Mouse (Mus musculus): ENCODE measurements around the gene Rptor. TPM values are rescaled to one million over a fixed set of nuclear protein-coding genes. Genes with fewer than 3 reads are reported as not detected.

Rptor gene
- polyA plus RNA-seq, 1 experiment from 2014 or later = 11.1 TPM

DNA sequence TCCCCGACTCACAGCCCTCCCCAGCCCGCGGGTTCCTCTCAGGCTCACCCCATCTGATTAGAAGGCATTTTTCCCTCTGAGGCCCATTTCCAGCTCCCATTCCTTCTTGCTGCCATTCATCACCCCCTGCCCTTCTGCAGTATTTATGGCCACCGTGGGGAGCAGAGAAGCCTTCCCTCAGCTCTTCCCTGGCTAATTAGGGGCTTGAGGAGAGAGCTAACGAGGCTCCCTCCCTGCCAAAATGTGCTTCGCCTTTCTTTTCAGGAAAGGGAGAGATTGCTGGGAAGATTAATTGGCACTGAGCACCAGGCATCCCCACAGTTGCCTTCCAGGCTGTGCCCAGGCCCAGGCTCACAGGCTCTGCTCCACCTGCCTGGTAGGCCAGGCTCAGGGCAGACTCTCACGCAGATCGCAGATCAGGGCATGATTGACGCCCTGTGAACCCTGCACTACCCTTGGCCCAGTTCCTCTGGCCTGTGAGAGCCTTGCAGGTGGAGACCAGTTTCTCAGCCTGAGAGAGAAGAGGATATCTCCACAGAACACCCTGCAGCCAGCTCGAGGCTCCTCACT lies 291.0 kb downstream of the Rptor start:
- Histone ChIP-seq H3K4me2 (no peak overlapping the region), H3K36me3 (peaks cover 52% of the 10 kb centered on the region), H3K27me3 (no peaks in the 10 kb centered on the region), H3K9me3 (no peaks in the 10 kb centered on the region), H3K4me1 (replicated peaks) (peaks cover 54% of the 10 kb centered on the region), H3K4me3 (no peak overlapping the region), H3K27ac (replicated peaks) (peak overlapping the region; percentile 87), H3K9ac (peak overlapping the region; percentile 38)
- ATAC-seq (ENCODE audit: low read depth) = peak; percentile 20; the same call in 1 of the 2 replicates
- 35% methylated on average over 10 of the region's 10 CpGs for WGBS

DNA sequence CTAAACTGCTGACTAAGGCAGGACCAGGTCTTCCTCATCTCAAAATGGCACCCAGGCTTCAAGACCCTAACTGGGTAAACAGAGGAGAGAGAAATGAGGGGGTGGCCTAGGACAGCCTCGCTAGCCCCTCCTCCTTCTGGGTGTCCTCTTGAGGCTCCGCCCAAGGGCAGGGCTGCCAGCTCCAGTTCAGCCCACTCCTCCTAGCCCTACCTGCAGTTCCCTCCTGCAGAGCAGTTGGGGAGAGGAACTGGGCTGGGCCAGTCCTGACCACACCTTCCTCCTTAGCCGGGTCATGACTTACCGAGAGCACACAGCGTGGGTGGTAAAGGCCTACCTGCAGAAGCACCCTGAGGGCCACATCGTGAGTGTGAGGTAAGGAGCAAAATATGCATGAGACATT lies 291.9 kb downstream of the Rptor start:
- Histone ChIP-seq H3K4me1 (replicated peaks) (peaks cover 62% of the 10 kb centered on the region), H3K36me3 (peaks cover 51% of the 10 kb centered on the region)

DNA sequence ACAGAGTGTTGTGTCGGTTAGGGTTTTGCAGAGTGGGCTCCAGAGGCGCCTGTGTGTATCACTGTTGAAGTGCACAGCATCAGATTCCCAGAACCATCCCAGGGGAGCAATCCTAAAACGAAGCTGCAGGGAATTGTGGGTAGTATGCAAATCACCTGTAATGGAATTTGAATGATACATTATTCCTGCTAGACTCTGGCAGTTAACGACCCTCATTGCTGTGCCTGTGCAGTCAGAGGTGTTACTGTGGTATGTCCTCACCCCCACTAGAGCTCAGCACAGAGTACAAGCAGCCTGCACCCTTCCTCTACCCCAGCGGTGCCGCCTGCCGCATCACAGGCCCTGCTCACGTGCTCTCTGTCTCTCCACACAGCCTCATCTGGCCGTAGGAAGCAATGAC lies 294.3 kb downstream of the Rptor start:
- WGBS = 38% methylated on average over 9 of the region's 9 CpGs

More for the DNA sequence above, 291.9 kb downstream of the Rptor start:
- Histone ChIP-seq H3K4me3 (no peak overlapping the region), H3K27me3 (no peaks in the 10 kb centered on the region), H3K27ac (replicated peaks) (peak overlapping the region; percentile 87), H3K4me2 (no peak overlapping the region), H3K9me3 (no peaks in the 10 kb centered on the region), H3K9ac (no peak overlapping the region)
- 59% methylated on average over 6 of the region's 6 CpGs for WGBS
- no peak for ATAC-seq (ENCODE audit: low read depth)

DNA sequence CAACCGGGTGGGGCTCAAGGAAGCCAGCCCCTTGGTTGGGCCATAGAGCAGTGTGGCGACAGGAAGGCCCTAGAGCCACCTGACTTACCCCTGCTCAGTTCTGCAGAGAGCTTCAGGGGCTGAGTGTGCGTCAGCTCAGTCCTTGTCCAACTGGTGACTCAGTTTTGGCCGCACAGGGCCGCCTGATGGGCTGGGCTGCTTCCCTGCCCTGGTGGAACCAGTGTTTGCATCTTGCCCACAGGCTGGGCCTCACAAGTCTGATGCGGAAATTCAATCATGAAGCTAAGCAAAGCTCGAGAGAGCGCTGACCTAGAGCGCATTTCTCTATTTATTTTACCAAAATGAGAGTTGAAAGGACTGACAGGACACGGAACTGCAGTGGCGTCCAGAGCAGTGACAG lies 296.3 kb downstream of the Rptor start:
- H3K36me3 ChIP-seq = peaks cover 29% of the 10 kb centered on the region
- no peak overlapping the region for H3K9ac ChIP-seq
- peaks cover 49% of the 10 kb centered on the region for H3K4me1 ChIP-seq (replicated peaks)
- H3K27ac ChIP-seq (replicated peaks) = no peak overlapping the region
- no peaks in the 10 kb centered on the region for H3K9me3 ChIP-seq
- no peaks in the 10 kb centered on the region for H3K27me3 ChIP-seq
- no peak overlapping the region for H3K4me2 ChIP-seq
- WGBS = 87% methylated on average over 11 of the region's 11 CpGs
- ATAC-seq (ENCODE audit: low read depth) = no peak
- no peak overlapping the region for H3K4me3 ChIP-seq

More for the DNA sequence above, 294.3 kb downstream of the Rptor start:
- Histone ChIP-seq H3K9me3 (no peaks in the 10 kb centered on the region), H3K27me3 (no peaks in the 10 kb centered on the region), H3K27ac (replicated peaks) (peak overlapping the region; percentile 92), H3K4me3 (no peak overlapping the region), H3K4me1 (replicated peaks) (peaks cover 62% of the 10 kb centered on the region), H3K9ac (peak overlapping the region; percentile 57; the same call in 1 of the 2 replicates), H3K36me3 (peaks cover 30% of the 10 kb centered on the region), H3K4me2 (no peak overlapping the region)
- peak; percentile 88 for ATAC-seq (ENCODE audit: low read depth)

DNA sequence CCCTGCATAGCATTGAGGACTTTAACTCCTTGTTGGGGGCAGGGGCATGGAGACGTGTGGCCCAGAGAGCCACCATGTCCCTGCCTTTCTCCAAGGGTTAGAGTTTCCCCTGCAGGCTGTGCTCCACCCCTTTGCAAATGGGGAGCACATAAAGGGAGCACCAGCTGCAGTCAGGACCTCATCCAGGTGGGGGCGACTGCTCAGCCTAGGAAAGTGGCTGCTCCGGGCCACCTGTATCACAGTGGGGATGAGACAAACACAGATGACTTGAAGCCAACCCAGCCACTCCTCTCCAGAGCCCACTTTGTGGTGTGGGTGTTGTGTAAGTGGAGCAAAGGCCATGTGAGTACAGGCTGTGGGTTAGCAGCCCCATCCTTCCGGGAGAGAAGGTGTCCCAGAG lies 298.5 kb downstream of the Rptor start:
- Histone ChIP-seq H3K4me1 (replicated peaks) (peaks cover 35% of the 10 kb centered on the region), H3K9me3 (no peaks in the 10 kb centered on the region), H3K27ac (replicated peaks) (no peak overlapping the region), H3K4me2 (no peak overlapping the region), H3K9ac (no peak overlapping the region), H3K4me3 (no peak overlapping the region), H3K36me3 (peaks cover 23% of the 10 kb centered on the region), H3K27me3 (0 out of 2 replicates have a peak, but pooled peaks cover 4% of the 10 kb centered on the region)
- no peak for ATAC-seq (ENCODE audit: low read depth)
- 69% methylated on average over 4 of the region's 4 CpGs for WGBS

DNA sequence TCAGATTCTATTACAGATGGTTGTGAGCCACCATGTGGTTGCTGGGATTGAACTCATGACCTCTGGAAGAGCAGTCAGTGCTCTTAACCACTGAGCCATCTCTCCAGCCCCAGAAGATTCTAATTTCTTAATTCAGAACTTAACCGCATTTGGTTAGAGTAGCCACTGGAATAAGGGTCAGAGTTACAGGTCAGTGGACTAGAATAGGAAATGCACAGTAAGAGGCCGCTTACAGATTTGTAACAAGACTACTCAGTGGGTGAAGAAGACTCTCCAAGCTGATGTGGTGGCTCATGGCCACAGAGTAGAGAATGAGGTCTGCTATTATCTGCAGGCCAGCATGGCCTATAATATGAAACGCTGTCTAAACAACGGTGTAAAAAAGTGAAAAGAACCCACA lies 300.2 kb downstream of the Rptor start:
- no peak overlapping the region for H3K4me3 ChIP-seq
- H3K4me1 ChIP-seq (replicated peaks) = peaks cover 20% of the 10 kb centered on the region
- H3K4me2 ChIP-seq = no peak overlapping the region
- no peak overlapping the region for H3K9ac ChIP-seq
- H3K36me3 ChIP-seq = peaks cover 16% of the 10 kb centered on the region
- no peak for ATAC-seq (ENCODE audit: low read depth)
- 79% methylated on average over 4 of the region's 4 CpGs for WGBS
- H3K27ac ChIP-seq (replicated peaks) = no peak overlapping the region
- 0 out of 2 replicates have a peak, but pooled peaks cover 5% of the 10 kb centered on the region for H3K27me3 ChIP-seq
- H3K9me3 ChIP-seq = no peaks in the 10 kb centered on the region

DNA sequence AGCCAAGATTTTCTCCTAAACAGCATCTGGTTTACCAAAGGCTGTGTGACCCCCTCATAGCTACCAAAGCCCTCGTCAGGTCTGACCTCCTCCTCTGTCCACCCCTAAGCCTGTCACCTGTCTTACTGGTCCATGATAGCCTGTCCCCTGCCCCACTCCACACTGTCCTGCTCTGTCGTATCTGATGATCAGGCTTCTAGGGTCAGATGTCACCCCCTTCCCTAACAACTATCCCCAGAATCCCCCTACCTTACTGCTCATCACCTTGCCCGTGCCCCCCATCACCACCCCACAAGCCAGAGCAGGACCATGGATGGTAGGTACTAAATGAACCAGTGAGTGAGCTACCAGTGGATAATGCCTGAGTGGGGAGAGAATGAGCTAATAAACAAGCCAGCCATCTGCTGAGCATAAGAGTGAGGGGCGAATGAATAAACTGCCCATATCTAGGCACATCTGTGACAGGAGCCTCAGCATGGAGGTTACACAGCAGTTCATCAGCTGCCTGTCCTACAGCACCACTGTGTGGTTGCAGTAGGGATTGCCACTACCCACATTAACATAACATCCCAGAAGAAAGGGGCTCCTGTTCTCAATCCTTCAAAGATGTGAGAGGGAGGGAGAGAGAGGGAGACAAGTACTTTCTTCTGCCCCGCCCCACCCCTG lies 302.0 kb downstream of the Rptor start:
- 0 out of 2 replicates have a peak overlapping the region, but pooled peaks have one; percentile 17 for H3K9ac ChIP-seq
- no peak overlapping the region for H3K4me3 ChIP-seq
- H3K4me2 ChIP-seq = no peak overlapping the region
- peak; percentile 83 for ATAC-seq (ENCODE audit: low read depth)
- H3K9me3 ChIP-seq = no peaks in the 10 kb centered on the region
- no peak overlapping the region for H3K27ac ChIP-seq (replicated peaks)
- 0 out of 2 replicates have a peak, but pooled peaks cover 5% of the 10 kb centered on the region for H3K27me3 ChIP-seq
- peaks cover 12% of the 10 kb centered on the region; the same call in 1 of the 2 replicates for H3K4me1 ChIP-seq (replicated peaks)
- 36% methylated on average over 5 of the region's 5 CpGs for WGBS
- no peaks in the 10 kb centered on the region for H3K36me3 ChIP-seq

DNA sequence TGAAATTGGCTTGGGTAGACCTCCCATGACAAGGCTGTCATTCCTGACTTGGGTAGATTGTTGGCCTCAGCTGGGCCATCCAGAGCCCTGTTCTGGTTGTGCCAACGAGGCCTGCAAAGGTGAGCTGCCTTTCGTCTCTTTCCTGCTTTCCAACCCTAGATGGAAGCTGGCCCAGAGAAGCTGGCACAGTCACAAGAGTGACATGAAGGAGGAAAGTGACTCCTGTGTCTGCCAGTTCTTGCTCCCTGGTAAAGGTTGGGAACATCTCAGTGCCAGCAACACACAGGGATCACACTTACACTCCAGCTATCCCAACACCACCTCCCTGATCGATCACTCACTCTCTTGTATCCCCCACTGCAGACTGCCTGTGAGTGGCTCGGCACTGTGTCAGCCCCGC lies 303.1 kb downstream of the Rptor start:
- no peak for ATAC-seq (ENCODE audit: low read depth)
- peaks cover 15% of the 10 kb centered on the region; the same call in 1 of the 2 replicates for H3K4me1 ChIP-seq (replicated peaks)
- WGBS = 86% methylated on average over 5 of the region's 5 CpGs

DNA sequence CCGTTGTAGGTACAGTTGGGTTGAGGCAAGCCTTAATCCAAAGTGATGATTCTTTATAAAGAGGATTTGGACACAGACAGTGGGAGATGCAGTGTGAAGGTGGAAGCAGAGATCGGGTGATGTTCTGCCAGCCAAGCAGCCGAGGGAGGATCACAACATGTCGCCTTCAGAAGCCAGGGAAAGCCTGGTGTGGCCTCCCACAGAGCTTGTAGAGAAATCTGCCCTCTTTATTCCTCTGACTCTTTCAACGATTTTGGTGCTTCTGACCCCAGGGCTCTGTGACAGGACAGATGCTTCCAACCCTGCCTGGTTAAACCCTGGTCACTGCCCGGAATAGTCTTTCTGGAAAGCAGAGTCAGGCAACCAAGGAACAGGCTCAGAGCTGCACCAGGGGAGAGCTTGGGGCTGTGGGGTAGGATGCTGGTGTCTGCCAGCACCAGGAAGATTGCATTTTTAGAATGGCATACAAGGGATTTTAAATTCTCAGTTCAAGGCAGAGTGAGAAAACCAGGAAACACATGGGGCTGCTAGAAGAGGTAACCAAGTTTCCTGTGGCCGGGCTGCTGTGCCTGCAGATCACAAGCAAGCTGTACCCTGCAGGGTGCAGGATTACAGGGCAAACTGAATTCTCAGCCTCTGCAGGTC lies 304.4 kb downstream of the Rptor start:
- H3K9ac ChIP-seq = peak overlapping the region; percentile 38; the same call in 1 of the 2 replicates
- H3K4me1 ChIP-seq (replicated peaks) = peaks cover 15% of the 10 kb centered on the region; the same call in 1 of the 2 replicates
- H3K36me3 ChIP-seq = no peaks in the 10 kb centered on the region
- H3K27ac ChIP-seq (replicated peaks) = no peak overlapping the region
- 0 out of 2 replicates have a peak, but pooled peaks cover 5% of the 10 kb centered on the region for H3K27me3 ChIP-seq
- no peak for ATAC-seq (ENCODE audit: low read depth)
- no peak overlapping the region for H3K4me3 ChIP-seq
- WGBS = 55% methylated on average over 7 of the region's 7 CpGs
- no peak overlapping the region for H3K4me2 ChIP-seq
- H3K9me3 ChIP-seq = no peaks in the 10 kb centered on the region

More for the DNA sequence above, 303.1 kb downstream of the Rptor start:
- Histone ChIP-seq H3K9me3 (no peaks in the 10 kb centered on the region), H3K4me2 (no peak overlapping the region), H3K27me3 (0 out of 2 replicates have a peak, but pooled peaks cover 5% of the 10 kb centered on the region), H3K36me3 (no peaks in the 10 kb centered on the region), H3K4me3 (no peak overlapping the region), H3K9ac (no peak overlapping the region), H3K27ac (replicated peaks) (no peak overlapping the region)

GRCm38 (mm10) chr11:119907711-119908110 lies 305.0 kb downstream of the Rptor start:
- no peak for ATAC-seq (ENCODE audit: low read depth)
- Histone ChIP-seq H3K9me3 (no peaks in the 10 kb centered on the region), H3K27me3 (0 out of 2 replicates have a peak, but pooled peaks cover 5% of the 10 kb centered on the region), H3K27ac (replicated peaks) (no peak overlapping the region), H3K4me1 (replicated peaks) (peaks cover 21% of the 10 kb centered on the region), H3K4me3 (no peak overlapping the region), H3K9ac (0 out of 2 replicates have a peak overlapping the region, but pooled peaks have one; percentile 38), H3K4me2 (no peak overlapping the region), H3K36me3 (no peaks in the 10 kb centered on the region)
- WGBS = 54% methylated on average over 7 of the region's 7 CpGs

DNA sequence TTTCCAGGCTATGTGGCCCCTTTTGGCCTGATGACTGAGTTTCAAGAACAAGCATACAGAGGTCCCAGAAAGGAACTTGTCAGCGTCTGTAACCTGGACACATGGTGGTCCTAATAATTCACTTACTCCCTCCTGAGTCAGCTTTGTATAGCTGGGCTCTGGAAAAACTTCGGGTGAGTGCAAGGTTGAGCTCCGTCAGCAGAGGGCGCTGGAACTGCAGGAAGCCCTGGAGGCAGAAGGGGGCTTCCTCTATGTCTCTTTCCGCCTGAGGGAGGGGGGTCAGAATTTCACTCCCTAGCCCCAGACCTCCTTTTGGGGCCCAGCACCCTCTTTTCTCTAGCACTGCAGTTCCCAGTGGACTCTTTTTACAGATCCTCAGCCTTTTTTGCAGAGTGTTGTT lies 306.7 kb downstream of the Rptor start:
- 0 out of 2 replicates have a peak, but pooled peaks cover 5% of the 10 kb centered on the region for H3K27me3 ChIP-seq
- no peak overlapping the region for H3K9ac ChIP-seq
- WGBS = 0% methylated on average over 5 of the region's 5 CpGs
- no peaks in the 10 kb centered on the region for H3K36me3 ChIP-seq
- peaks cover 32% of the 10 kb centered on the region for H3K4me1 ChIP-seq (replicated peaks)
- no peak overlapping the region for H3K27ac ChIP-seq (replicated peaks)
- 0 out of 2 replicates have a peak overlapping the region, but pooled peaks have one; percentile 1 for H3K4me2 ChIP-seq
- H3K9me3 ChIP-seq = no peaks in the 10 kb centered on the region
- no peak overlapping the region for H3K4me3 ChIP-seq
- no peak for ATAC-seq (ENCODE audit: low read depth)

DNA sequence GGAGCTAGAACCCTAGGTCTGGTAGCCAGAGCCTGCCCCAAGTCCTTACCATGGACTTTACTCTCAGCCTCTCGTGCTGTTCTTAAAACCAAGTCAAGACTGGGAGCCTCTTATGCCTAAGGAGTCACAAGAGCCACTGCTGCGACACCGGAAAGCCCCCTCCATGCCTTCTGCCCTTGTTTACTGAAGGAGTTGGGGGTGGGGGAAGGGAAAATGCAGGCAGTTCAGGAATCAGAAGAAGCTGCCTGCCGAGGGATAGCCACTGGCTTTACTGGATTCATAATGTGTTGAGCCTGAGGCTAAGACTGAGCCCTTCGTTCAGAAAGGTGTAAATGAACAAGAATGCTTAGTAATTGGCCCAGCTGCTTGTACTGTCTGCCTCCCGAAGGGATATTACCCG lies 310.1 kb downstream of the Rptor start:
- peaks cover 46% of the 10 kb centered on the region for H3K4me1 ChIP-seq (replicated peaks)
- peak overlapping the region; percentile 86 for H3K9ac ChIP-seq
- H3K27ac ChIP-seq (replicated peaks) = peak overlapping the region; percentile 83; the same call in 1 of the 2 replicates
- no peaks in the 10 kb centered on the region for H3K27me3 ChIP-seq
- peaks cover 15% of the 10 kb centered on the region for H3K36me3 ChIP-seq
- 9% methylated on average over 7 of the region's 7 CpGs for WGBS
- ATAC-seq (ENCODE audit: low read depth) = peak; percentile 9; the same call in 1 of the 2 replicates
- peak overlapping the region; percentile 98 for H3K4me2 ChIP-seq
- H3K4me3 ChIP-seq = peak overlapping the region; percentile 82
- H3K9me3 ChIP-seq = no peaks in the 10 kb centered on the region

Data from neural tube, embryonic 13.5 days (tissue).